Mouse (Mus musculus) CH12.LX (cell line): ENCODE data around the gene Camkmt. TPM values are rescaled to one million over a fixed set of nuclear protein-coding genes. Genes with fewer than 3 reads are reported as not detected.

Experiments
- DNase-seq: peaks from one replicate; pipeline ENCODE4 v3.0.0-alpha.2; 2013; ENCODE audit errors: extremely low read depth
- H3K27ac ChIP-seq: 2 replicates; pipeline ENCODE4 v1.5.1; 2012; ENCODE audit warnings: low read depth, mild to moderate bottlenecking, control low read depth, moderate library complexity; ENCODE audit not compliant: insufficient read depth
- H3K27me3 ChIP-seq: replicated peaks from 2 replicates; pipeline ENCODE3; 2012; ENCODE audit warnings: inconsistent platforms
- H3K36me3 ChIP-seq, 2 experiments: replicated peaks in 1 of 2; 2 replicates each; pipeline versions ENCODE3 to v1.6.1; 2012; ENCODE audit warnings: inconsistent platforms in 1 of 2, low read length in 1 of 2, mild to moderate bottlenecking in 1 of 2, mixed read lengths in 1 of 2, moderate library complexity in 1 of 2; ENCODE audit not compliant: control insufficient read depth in 1 of 2, insufficient read depth in 1 of 2
- H3K4me1 ChIP-seq, 2 experiments: 2 replicates each; pipeline ENCODE4 v1.6.1; 2012; ENCODE audit warnings: inconsistent platforms in 1 of 2, moderate library complexity in 1 of 2; ENCODE audit not compliant: insufficient read depth in 2 of 2, control insufficient read depth in 1 of 2
- H3K4me2 ChIP-seq: 2 replicates; pipeline ENCODE4 v1.6.1; 2012; ENCODE audit warnings: low read depth, mild to moderate bottlenecking, control low read depth; ENCODE audit not compliant: poor library complexity, insufficient read depth, severe bottlenecking
- H3K4me3 ChIP-seq, 3 experiments: fragments of 150-350 bp in 1 of 3; sonication (generic) in 1 of 3; replicated peaks in 1 of 3; 2 replicates each; pipeline versions ENCODE3 to v1.5.1; 2011 to 2012; ENCODE audit warnings: low read depth in 2 of 3, low read length in 2 of 3, mild to moderate bottlenecking in 2 of 3, moderate library complexity in 2 of 3, control low read depth in 1 of 3, improper control_type of control experiment in 1 of 3, inconsistent platforms in 1 of 3, mixed read lengths in 1 of 3; ENCODE audit not compliant: poor library complexity in 1 of 3
- H3K79me2 ChIP-seq: replicated peaks from 2 replicates; pipeline ENCODE4 v1.6.1; 2012; ENCODE audit warnings: mild to moderate bottlenecking, moderate library complexity; ENCODE audit not compliant: control insufficient read depth, poor library complexity, insufficient read depth, severe bottlenecking; ENCODE audit errors: extremely low read depth
- H3K9ac ChIP-seq: 2 replicates; pipeline ENCODE4 v1.6.1; 2012; ENCODE audit warnings: low read depth, mild to moderate bottlenecking, control low read depth, moderate library complexity; ENCODE audit not compliant: insufficient read depth
- H3K9me3 ChIP-seq: replicated peaks from 2 replicates; pipeline ENCODE3; 2012; ENCODE audit warnings: low read length, inconsistent platforms, mixed read lengths
- BHLHE40 ChIP-seq: IDR thresholded peaks from 2 replicates; pipeline ENCODE4 v1.6.1; 2011; ENCODE audit warnings: mild to moderate bottlenecking, low read depth, low read length, improper control_type of control experiment
- CHD1 ChIP-seq: IDR thresholded peaks from 2 replicates; pipeline ENCODE4 v1.6.1; 2012; ENCODE audit warnings: low read depth, low read length, improper control_type of control experiment, inconsistent platforms
- CHD2 ChIP-seq: IDR thresholded peaks from 2 replicates; pipeline ENCODE4 v1.6.1; 2011; ENCODE audit warnings: low read length, improper control_type of control experiment
- CTCF ChIP-seq, 2 experiments: IDR thresholded peaks in 1 of 2; conservative IDR thresholded peaks in 1 of 2; 2 replicates each; pipeline ENCODE4 v1.5.1; 2011 to 2012; ENCODE audit warnings: low read depth in 2 of 2, low read length in 2 of 2, improper control_type of control experiment in 1 of 2, inconsistent platforms in 1 of 2, mild to moderate bottlenecking in 1 of 2, moderate library complexity in 1 of 2
- ELF1 ChIP-seq: IDR thresholded peaks from 2 replicates; pipeline ENCODE4 v1.6.1; 2014; ENCODE audit warnings: low read depth, mild to moderate bottlenecking, inconsistent platforms, low read length, improper control_type of control experiment
- EP300 ChIP-seq: IDR thresholded peaks from 2 replicates; pipeline ENCODE4 v1.6.1; 2011; ENCODE audit warnings: low read length, improper control_type of control experiment
- ETS1 ChIP-seq: conservative IDR thresholded peaks from 2 replicates; pipeline ENCODE4 v1.6.1; 2012; ENCODE audit warnings: low read depth, mild to moderate bottlenecking, inconsistent platforms, low read length, improper control_type of control experiment, moderate library complexity
- HCFC1 ChIP-seq: IDR thresholded peaks from 2 replicates; pipeline ENCODE4 v1.6.1; 2012; ENCODE audit warnings: low read depth, mild to moderate bottlenecking, inconsistent platforms, low read length, improper control_type of control experiment
- IRF4 ChIP-seq: IDR thresholded peaks from 2 replicates; pipeline ENCODE4 v1.6.1; 2014; ENCODE audit warnings: low read depth, mild to moderate bottlenecking, inconsistent platforms, low read length, improper control_type of control experiment
- JUN ChIP-seq: IDR thresholded peaks from 2 replicates; pipeline ENCODE4 v1.6.1; 2011; ENCODE audit warnings: low read depth, mild to moderate bottlenecking, low read length, improper control_type of control experiment, moderate library complexity; ENCODE audit not compliant: insufficient read depth
- JUND ChIP-seq: conservative IDR thresholded peaks from 2 replicates; pipeline ENCODE4 v1.6.1; 2011; ENCODE audit warnings: low read depth, low read length, improper control_type of control experiment
- KAT2A ChIP-seq: IDR thresholded peaks from 2 replicates; pipeline ENCODE4 v1.6.1; 2012; ENCODE audit warnings: low read length, improper control_type of control experiment, inconsistent platforms; ENCODE audit not compliant: insufficient replicate concordance
- MAFK ChIP-seq: IDR thresholded peaks from 2 replicates; pipeline ENCODE4 v1.6.1; 2011; ENCODE audit warnings: low read length, improper control_type of control experiment; ENCODE audit not compliant: insufficient replicate concordance
- MAX ChIP-seq: IDR thresholded peaks from 2 replicates; pipeline ENCODE4 v1.6.1; 2011; ENCODE audit warnings: low read length, improper control_type of control experiment
- MAZ ChIP-seq: IDR thresholded peaks from 2 replicates; pipeline ENCODE4 v1.6.1; 2012; ENCODE audit warnings: low read depth, mild to moderate bottlenecking, inconsistent platforms, low read length, improper control_type of control experiment, moderate library complexity
- MEF2A ChIP-seq: IDR thresholded peaks from 2 replicates; pipeline ENCODE4 v1.6.1; 2014; ENCODE audit warnings: low read depth, mild to moderate bottlenecking, inconsistent platforms, low read length, improper control_type of control experiment, borderline replicate concordance
- MXI1 ChIP-seq: IDR thresholded peaks from 2 replicates; pipeline ENCODE4 v1.6.1; 2011; ENCODE audit warnings: mild to moderate bottlenecking, low read depth, low read length, improper control_type of control experiment
- MYC ChIP-seq: IDR thresholded peaks from 2 replicates; pipeline ENCODE4 v1.6.1; 2011; ENCODE audit warnings: low read depth, mild to moderate bottlenecking, improper control_type of control experiment, low read length
- PAX5 ChIP-seq: IDR thresholded peaks from 2 replicates; pipeline ENCODE4 v1.6.1; 2012; ENCODE audit warnings: low read length, inconsistent platforms, mixed read lengths
- POLR2AphosphoS2 ChIP-seq: IDR thresholded peaks from 2 replicates; pipeline ENCODE4 v1.6.1; 2011; ENCODE audit warnings: low read depth, low read length, improper control_type of control experiment
- RAD21 ChIP-seq: IDR thresholded peaks from 2 replicates; pipeline ENCODE4 v1.6.1; 2011; ENCODE audit warnings: low read depth, mild to moderate bottlenecking, low read length, improper control_type of control experiment, moderate library complexity
- RCOR1 ChIP-seq: conservative IDR thresholded peaks from 2 replicates; pipeline ENCODE4 v1.6.1; 2012; ENCODE audit warnings: low read depth, mild to moderate bottlenecking, inconsistent platforms, low read length, improper control_type of control experiment
- SIN3A ChIP-seq: IDR thresholded peaks from 2 replicates; pipeline ENCODE4 v1.6.1; 2012; ENCODE audit warnings: low read length, improper control_type of control experiment, inconsistent platforms
- SMC3 ChIP-seq: IDR thresholded peaks from 2 replicates; pipeline ENCODE4 v1.6.1; 2011; ENCODE audit warnings: low read depth, low read length, improper control_type of control experiment
- TBP ChIP-seq: conservative IDR thresholded peaks from 2 replicates; pipeline ENCODE4 v1.6.1; 2011; ENCODE audit warnings: low read depth, low read length, improper control_type of control experiment
- TCF12 ChIP-seq: IDR thresholded peaks from 2 replicates; pipeline ENCODE4 v1.6.1; 2014; ENCODE audit warnings: low read depth, mild to moderate bottlenecking, inconsistent platforms, low read length, improper control_type of control experiment
- UBTF ChIP-seq: IDR thresholded peaks from 2 replicates; pipeline ENCODE4 v1.6.1; 2012; ENCODE audit warnings: low read depth, mild to moderate bottlenecking, inconsistent platforms, low read length, improper control_type of control experiment, moderate library complexity
- USF2 ChIP-seq: conservative IDR thresholded peaks from 2 replicates; pipeline ENCODE4 v1.6.1; 2011; ENCODE audit warnings: low read depth, low read length, improper control_type of control experiment
- ZKSCAN1 ChIP-seq: IDR thresholded peaks from 2 replicates; pipeline ENCODE4 v1.6.1; 2012; ENCODE audit warnings: low read depth, inconsistent platforms, low read length, improper control_type of control experiment, borderline replicate concordance
- ZMIZ1 ChIP-seq: IDR thresholded peaks from 2 replicates; pipeline ENCODE4 v1.6.1; 2012; ENCODE audit warnings: low read depth, mild to moderate bottlenecking, inconsistent platforms, low read length, improper control_type of control experiment
- ZNF384 ChIP-seq: IDR thresholded peaks from 2 replicates; pipeline ENCODE4 v1.6.1; 2012; ENCODE audit warnings: low read depth, low read length, improper control_type of control experiment, inconsistent platforms
- dilution Hi-C: fragments of 300-500 bp; cut with MboI; formaldehyde crosslinking; loops from 2 replicates; pipeline ENCODE4 v1.14.3; 2020; ENCODE audit warnings: low sequenced_read_pairs; ENCODE audit not compliant: extremely low pct_unique_long_range_greater_than_20kb, extremely low pct_ligation_motif_present
- in situ Hi-C: fragments of 300-500 bp; cut with MboI; formaldehyde crosslinking; loops from 3 replicates; pipeline ENCODE4 v1.14.3; 2019; ENCODE audit warnings: low sequenced_read_pairs, low pct_ligation_motif_present, low pct_unique_long_range_greater_than_20kb, mixed read lengths
- polyA plus RNA-seq: library from polyadenylated mRNA; unstranded; fragments of >175 nt; gene quantifications from 2 replicates; pipeline ENCODE4 v1.2.1, GENCODE M21; 2012; ENCODE audit warnings: low read depth; ENCODE audit not compliant: insufficient read length
- total RNA-seq, 2 experiments: library from RNA; depleted of rRNA; stranded (reverse); fragments of 300-350 nt in 1 of 2; fragments of >200 nt in 1 of 2; gene quantifications; 2 replicates each; pipeline ENCODE4 v1.2.3; 2012 to 2014

The Camkmt gene
- total and polyA plus RNA-seq, 3 experiments: 1.5 to 4.4 (median 1.8) TPM

DNA sequence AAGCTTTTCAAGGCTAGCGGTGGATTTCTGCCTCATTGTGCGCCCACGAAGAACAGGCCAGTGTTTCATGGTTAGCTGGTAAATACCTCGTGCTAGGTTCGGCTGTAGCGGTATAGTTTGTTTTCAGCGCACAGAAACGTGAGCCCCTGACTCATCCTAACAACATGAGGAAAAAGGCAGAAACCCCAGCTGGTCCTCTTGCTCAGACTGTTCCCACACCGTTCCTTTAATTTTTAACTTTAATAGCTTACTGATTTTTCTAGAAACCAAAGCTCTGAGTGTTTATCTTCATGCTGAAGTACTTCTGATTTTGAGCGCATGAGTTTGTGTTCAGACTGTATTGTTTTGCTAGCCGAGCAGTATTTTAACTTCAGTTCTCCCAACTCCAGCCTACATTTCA, 109.0 kb downstream of the Camkmt start:
- H3K9me3 ChIP-seq: no peaks in the 10 kb centered on the region
- TF ChIP-seq ELF1 (no peak), TBP (no peak), PAX5 (no peak)
- TF ChIP-seq, all 38 proteins: peak for 0
- H3K4me2 ChIP-seq: no peak overlapping the region
- H3K36me3 ChIP-seq: no peaks in the 10 kb centered on the region
- H3K79me2 ChIP-seq: no peaks in the 10 kb centered on the region
- no peak overlapping the region for H3K9ac ChIP-seq
- H3K27ac ChIP-seq: no peak overlapping the region
- dilution Hi-C loops (no loop called here), in situ Hi-C loops (loop anchor here (10.0 kb wide), 1 partner anchor 365 kb away; no protein-coding TSS in a partner anchor)
- no peak for DNase-seq
- H3K4me1 ChIP-seq: no peaks in the 10 kb centered on the region
- no peaks in the 10 kb centered on the region for H3K27me3 ChIP-seq
- H3K4me3 ChIP-seq: no peak overlapping the region

- Histone ChIP-seq H3K4me3 (no peak overlapping the region), H3K27me3 (no peaks in the 10 kb centered on the region), H3K4me2 (peak overlapping the region; percentile 67), H3K4me1 (peaks cover 8 to 21% of the 10 kb centered on the region in 2 experiments), H3K36me3 (no peaks in the 10 kb centered on the region), H3K9ac (no peak overlapping the region), H3K9me3 (peaks cover 7% of the 10 kb centered on the region), H3K27ac (no peak overlapping the region), H3K79me2 (no peaks in the 10 kb centered on the region)
- in situ Hi-C loops: no loop called here
- DNase-seq: peak; percentile 82
- dilution Hi-C loops: no loop called here
- TF ChIP-seq BHLHE40 (peak; percentile 63), JUND (peak; percentile 93), UBTF (no peak), MAX (peak; percentile 49), SIN3A (peak; percentile 73; the same call in 1 of the 2 replicates), CTCF (conservative IDR thresholded peaks at IDR 0.05 in 1 of 2, IDR thresholded peaks at IDR 0.05 in 1 of 2; ENCODE audit: low read depth in 2 of 2, low read length in 2 of 2) (no peak), TCF12 (peak; percentile 79), POLR2AphosphoS2 (no peak), ETS1 (peak; percentile 82), TBP (0 out of 2 replicates have a peak, but pooled peaks have one; percentile 16), RCOR1 (peak; percentile 94), MAZ (peak; percentile 49; the same call in 1 of the 2 replicates), MYC (0 out of 2 replicates have a peak, but pooled peaks have one; percentile 52), MAFK (peak; percentile 75), ELF1 (peak; percentile 62), CHD1 (no peak), PAX5 (no peak), EP300 (peak; percentile 98), ZNF384 (peak; percentile 51; the same call in 1 of the 2 replicates), ZMIZ1 (peak; percentile 72; the same call in 1 of the 2 replicates), HCFC1 (peak; percentile 31; the same call in 1 of the 2 replicates), ZKSCAN1 (no peak), KAT2A (no peak), MEF2A (peak; percentile 79), SMC3 (peak; percentile 20), USF2 (no peak), IRF4 (peak; percentile 98), CHD2 (peak; percentile 76), MXI1 (peak; percentile 58; the same call in 1 of the 2 replicates), RAD21 (peak; percentile 2), JUN (peak; percentile 84)
Observed at GRCm38 (mm10) chr17:85218054-85218453, 127.7 kb downstream of the Camkmt start.
